Mouse (Mus musculus) erythroblast, adult 5-6 weeks (primary cell): ENCODE results near the gene Map3k9. TPM values are rescaled to one million over a fixed set of nuclear protein-coding genes. Genes with fewer than 3 reads are reported as not detected.

Experiments used
- total RNA-seq, 2 experiments: library from RNA; stranded (forward) in 1 of 2; stranded (reverse) in 1 of 2; fragments of 150-400 nt in 1 of 2; fragments of 200-764, 138-1000 nt in 1 of 2; gene quantifications; 2 replicates each; pipeline versions ENCODE4 v1.2.3 to v1.2.4; 2015 to 2017; ENCODE audit warnings: low replicate concordance in 2 of 2

Gene Map3k9
- total RNA-seq, 2 experiments from 2014 or later: 0.58 to 1.6 TPM

Other genes starting within 250 kb of the Map3k9 start
- gene Gm20498, start 248.3 kb downstream of the Map3k9 start, total RNA-seq (2015; ENCODE audit: low replicate concordance): 4.0 TPM in 1 of 2 replicates, not detected in the other
- gene Gm20498, start 248.3 kb downstream of the Map3k9 start, total RNA-seq (2017; ENCODE audit: low replicate concordance): 5.3 and 17.2 TPM in 2 replicates
- gene Synj2bp, start 248.3 kb downstream of the Map3k9 start, total RNA-seq (2015; ENCODE audit: low replicate concordance): 2.5 and 11.9 TPM in 2 replicates
- 8.5 and 9.6 TPM in 2 replicates for gene Synj2bp, start 248.3 kb downstream of the Map3k9 start, total RNA-seq (2017; ENCODE audit: low replicate concordance)
- gene Adam21, start 212.7 kb downstream of the Map3k9 start, total RNA-seq (2015; ENCODE audit: low replicate concordance): not detected in 2 replicates
- gene Adam21, start 212.7 kb downstream of the Map3k9 start, total RNA-seq (2017; ENCODE audit: low replicate concordance): 0.26 TPM in 1 of 2 replicates, not detected in the other
- 1.9 and 18.6 TPM in 2 replicates for gene Med6, start 186.2 kb downstream of the Map3k9 start, total RNA-seq (2015; ENCODE audit: low replicate concordance)
- gene Med6, start 186.2 kb downstream of the Map3k9 start, total RNA-seq (2017; ENCODE audit: low replicate concordance): 31.6 and 48.1 TPM in 2 replicates
- gene Ttc9, start 149.9 kb downstream of the Map3k9 start, total RNA-seq (2015; ENCODE audit: low replicate concordance): not detected in 2 replicates
- gene Ttc9, start 149.9 kb downstream of the Map3k9 start, total RNA-seq (2017; ENCODE audit: low replicate concordance): not detected in 2 replicates
- gene Pcnx, start 78.8 kb upstream of the Map3k9 start, total RNA-seq (2015; ENCODE audit: low replicate concordance): 2.5 and 8.6 TPM in 2 replicates
- 3.8 and 4.2 TPM in 2 replicates for gene Pcnx, start 78.8 kb upstream of the Map3k9 start, total RNA-seq (2017; ENCODE audit: low replicate concordance)